9 mouse cellular contexts compared by ENCODE assay signal in genomic region chr1:74001449-74001820, GRCm38 (mm10).
DNase-seq lines count a peak whose midpoint lies in the region; ATAC-seq and TF ChIP-seq lines count a peak whose summit lies in the region.
"Had no signal": no experiment of that assay in that cellular context is flagged by ENCODE, and none has a peak within 500 bp of the region (broad histone marks: within the 10 kb centered on the region; RNA-seq: fewer than 3 reads in every experiment).

No protein-coding gene starts in this region.

- peak overlapping the region; percentile 30 for H3K27ac ChIP-seq in left cerebral cortex, adult 2 months
- peak overlapping the region; percentile 91 for H3K27ac ChIP-seq in limb, embryonic 12.5 days
- H3K27ac ChIP-seq: hindbrain, embryonic 15.5 days had no signal

- no peak for DNase-seq in left cerebral cortex, adult 2 months (ENCODE audit: extremely low spot score in 1 of 2, low spot score in 2 of 2)
- DNase-seq in left cerebral cortex, postnatal 14 days (ENCODE audit: low spot score in 2 of 2), result no peak
- peak; percentile 81 to 88 for DNase-seq in heart, adult 18-20 months
- DNase-seq in cerebellum, postnatal 10 days, result no peak
- DNase-seq in cerebellum, adult 18-20 months, result no peak
- DNase-seq in thymus, postnatal 0 days (ENCODE audit: low spot score), result no peak

- WGBS in limb, embryonic 12.5 days, result 41% methylated on average over 10 of the region's 10 CpGs

- no peak for ATAC-seq in limb, embryonic 12.5 days (ENCODE audit: insufficient number of reproducible peaks, insufficient read depth, low FRiP score, low TSS enrichment, low read depth)
- peak; percentile 88 for ATAC-seq in megakaryocyte-erythroid progenitor cell, adult 5-6 weeks (replicated peaks; ENCODE audit: low FRiP score, low TSS enrichment, poor library complexity, severe bottlenecking)

- H3K4me3 ChIP-seq in left cerebral cortex, adult 2 months, result no peak overlapping the region
- H3K4me3 ChIP-seq in limb, embryonic 12.5 days (replicated peaks), result no peak overlapping the region
- H3K4me3 ChIP-seq: hindbrain, embryonic 15.5 days had no signal

- intact Hi-C loops in left cerebral cortex, adult 2 months (cut with DNase I), result no loop called here
- intact Hi-C loops in left cerebral cortex, postnatal 14 days (cut with DNase I), result no loop called here

- H3K27me3 ChIP-seq in limb, embryonic 12.5 days, result no peaks in the 10 kb centered on the region
- H3K27me3 ChIP-seq: hindbrain, embryonic 15.5 days had no signal

- H3K9me3 ChIP-seq in limb, embryonic 12.5 days, result no peaks in the 10 kb centered on the region
- H3K9me3 ChIP-seq: hindbrain, embryonic 15.5 days had no signal

- no peak for TF ChIP-seq CTCF in left cerebral cortex, adult 2 months (IDR thresholded peaks at IDR 0.05)

- H3K4me2 ChIP-seq in limb, embryonic 12.5 days, result no peak overlapping the region
- H3K4me2 ChIP-seq: hindbrain, embryonic 15.5 days had no signal

- H3K9ac ChIP-seq in limb, embryonic 12.5 days (replicated peaks), result 0 out of 2 replicates have a peak overlapping the region, but pooled peaks have one; percentile 42
- H3K9ac ChIP-seq: hindbrain, embryonic 15.5 days had no signal

- peaks cover 27% of the 10 kb centered on the region for H3K36me3 ChIP-seq in limb, embryonic 12.5 days
- H3K36me3 ChIP-seq: hindbrain, embryonic 15.5 days had no signal

- H3K4me1 ChIP-seq in limb, embryonic 12.5 days (replicated peaks), result peaks cover 38% of the 10 kb centered on the region

Comparison
In these comparisons a context has a peak if more than half of its experiments do, and no peak if none do; other contexts are left out.
1. DNase-seq: peak in heart, adult 18-20 months (2 of 2); none in left cerebral cortex, adult 2 months (0 of 2), left cerebral cortex, postnatal 14 days (0 of 2), cerebellum, postnatal 10 days (0 of 2), cerebellum, adult 18-20 months (0 of 2) and thymus, postnatal 0 days (single experiment).